Mouse (Mus musculus) retina, embryonic 14.5 days (tissue): ENCODE measurements around the gene Wwp2.

Experiments used
- DNase-seq: peaks from one replicate; pipeline ENCODE4 v3.0.0-alpha.2; 2015; ENCODE audit warnings: low spot score

Wwp2 gene

DNA sequence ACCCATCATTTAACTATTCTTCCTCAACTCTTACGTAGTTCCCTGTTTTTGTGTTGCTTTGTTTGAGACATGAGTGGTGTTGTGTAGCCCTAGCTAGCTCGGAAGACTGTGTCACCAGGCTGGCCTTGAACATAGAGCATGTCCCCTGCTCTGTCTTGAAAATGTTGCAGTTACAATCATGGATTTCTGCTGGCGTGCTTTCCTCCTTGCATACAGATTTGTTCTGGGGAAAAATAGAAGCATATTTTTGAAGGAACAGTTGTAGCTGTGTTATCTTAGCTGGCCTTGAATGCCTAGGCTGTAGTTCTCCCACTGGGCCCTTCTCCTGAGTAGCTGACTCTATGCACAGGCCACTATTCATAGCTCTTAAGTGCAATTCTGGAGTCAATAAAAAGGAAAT, 74.6 kb downstream of the Wwp2 start:
- no peak for DNase-seq

GRCm38 (mm10) chr8:107513249-107513648, 77.1 kb downstream of the Wwp2 start:
- DNase-seq: no peak

DNA sequence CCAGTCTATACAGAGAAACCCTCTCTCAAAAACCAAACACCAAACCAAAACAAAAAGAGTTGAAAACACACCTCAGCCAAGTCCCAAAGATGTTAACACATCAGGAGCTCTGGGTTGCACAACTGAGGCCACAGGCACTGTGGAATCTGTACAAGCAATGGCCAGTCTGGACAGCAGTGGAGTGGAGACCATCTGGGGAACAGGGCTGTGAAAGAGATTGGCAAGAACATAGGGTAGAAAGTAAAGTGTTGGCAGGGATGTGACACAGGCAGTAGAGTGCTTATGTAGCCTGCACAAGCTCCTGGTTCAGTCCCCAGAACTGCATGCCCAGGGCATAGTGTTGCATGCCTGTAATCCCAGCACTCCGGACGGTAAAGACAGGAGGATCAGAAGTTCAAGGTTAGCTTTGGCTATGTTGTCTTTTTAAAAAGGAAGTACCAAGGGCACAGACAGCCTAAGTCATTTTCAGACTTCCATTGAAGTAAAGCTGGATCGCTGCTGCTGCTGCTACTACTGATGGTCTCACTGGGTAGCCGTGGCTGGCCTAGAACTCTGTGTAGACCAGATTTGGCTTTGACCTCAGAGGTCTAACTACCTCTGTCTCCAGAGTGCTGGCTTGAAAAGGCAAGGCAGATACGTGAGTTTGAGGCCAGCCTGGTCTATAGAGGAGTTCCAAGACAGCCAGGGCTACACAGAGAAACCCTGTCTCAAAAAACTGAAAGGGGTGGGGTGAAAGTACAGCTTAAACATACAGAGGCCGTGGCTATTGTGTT, 79.0 kb downstream of the Wwp2 start:
- no peak for DNase-seq

DNA sequence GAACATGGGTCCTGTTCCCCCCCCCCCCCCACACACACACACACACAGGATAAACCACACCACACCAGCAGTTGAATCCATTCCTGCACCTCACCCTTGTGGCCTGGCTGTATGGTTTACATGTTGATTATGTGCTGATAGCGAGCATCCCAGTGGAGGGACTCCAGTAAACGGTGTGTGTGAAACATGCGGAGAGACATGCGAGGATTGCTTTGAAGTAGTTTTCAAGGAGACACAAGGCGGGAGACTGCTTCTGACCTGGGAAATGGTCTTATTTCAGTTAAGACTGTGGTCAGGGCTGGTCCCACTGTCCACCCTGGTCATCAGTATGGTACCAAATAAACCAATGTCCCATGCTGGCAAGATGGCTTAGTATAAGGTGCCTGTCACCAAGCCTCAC, 82.6 kb downstream of the Wwp2 start:
- no peak for DNase-seq

- DNase-seq: peak; percentile 62
Observed at GRCm38 (mm10) chr8:107519860-107520259, 83.7 kb downstream of the Wwp2 start.

DNA sequence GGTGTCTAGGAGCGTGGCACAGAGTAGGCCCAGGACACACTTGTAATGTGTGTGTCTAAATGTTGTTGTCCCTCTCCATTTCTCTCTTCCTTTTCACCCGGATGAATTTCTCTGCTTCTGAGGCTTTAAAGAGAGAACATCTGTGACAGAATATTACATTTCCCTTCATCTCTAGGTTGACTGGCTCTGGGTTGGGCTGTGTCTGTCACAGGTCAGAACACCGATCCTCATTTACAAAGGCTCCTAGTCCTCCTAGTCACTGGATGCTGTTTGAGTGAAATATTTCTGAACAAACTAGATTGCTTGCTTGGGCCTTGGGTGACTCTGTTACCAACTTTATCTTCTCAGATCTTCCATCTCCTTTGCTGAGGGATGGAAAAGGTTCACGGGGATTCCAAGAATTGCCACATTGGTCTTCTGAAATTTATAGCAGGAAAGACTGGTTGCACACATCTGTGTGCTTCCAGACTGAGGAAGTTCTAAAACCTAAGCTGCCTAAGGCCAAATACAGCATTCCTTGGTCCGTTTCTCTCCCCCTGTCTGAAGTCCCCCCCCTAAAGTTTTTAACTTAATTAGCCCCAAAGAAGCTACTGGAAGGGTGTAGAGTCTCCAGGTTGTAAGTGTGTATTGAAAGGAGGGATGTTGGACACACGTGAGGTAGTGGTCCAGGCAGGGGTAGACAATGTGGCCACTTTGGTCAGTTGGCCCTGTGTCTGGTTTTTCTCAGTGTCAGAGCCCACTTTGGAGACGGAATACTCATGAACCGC, 85.8 kb downstream of the Wwp2 start:
- DNase-seq: no peak

- no peak for DNase-seq
Observed at GRCm38 (mm10) chr8:107522555-107522833, 86.3 kb downstream of the Wwp2 start.

DNA sequence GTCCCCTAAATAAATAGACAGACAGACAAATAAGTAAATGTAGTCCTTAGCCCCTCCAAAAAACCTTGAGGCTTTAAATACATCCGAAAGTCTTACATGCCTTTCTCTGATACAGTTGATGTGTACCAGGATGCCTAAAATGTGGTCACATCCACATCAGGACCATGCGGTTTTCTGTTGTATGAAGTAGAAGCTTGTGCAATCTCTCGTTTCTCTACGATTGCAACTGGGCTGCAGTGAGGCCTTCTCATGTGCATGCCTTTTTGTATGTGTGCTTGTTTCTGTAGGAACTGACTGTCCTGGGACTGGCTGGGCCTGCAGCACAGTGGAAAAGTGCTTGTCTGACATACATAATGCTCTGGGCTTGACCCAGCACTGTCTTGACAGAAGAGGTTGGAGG, 88.4 kb downstream of the Wwp2 start:
- DNase-seq: no peak

DNA sequence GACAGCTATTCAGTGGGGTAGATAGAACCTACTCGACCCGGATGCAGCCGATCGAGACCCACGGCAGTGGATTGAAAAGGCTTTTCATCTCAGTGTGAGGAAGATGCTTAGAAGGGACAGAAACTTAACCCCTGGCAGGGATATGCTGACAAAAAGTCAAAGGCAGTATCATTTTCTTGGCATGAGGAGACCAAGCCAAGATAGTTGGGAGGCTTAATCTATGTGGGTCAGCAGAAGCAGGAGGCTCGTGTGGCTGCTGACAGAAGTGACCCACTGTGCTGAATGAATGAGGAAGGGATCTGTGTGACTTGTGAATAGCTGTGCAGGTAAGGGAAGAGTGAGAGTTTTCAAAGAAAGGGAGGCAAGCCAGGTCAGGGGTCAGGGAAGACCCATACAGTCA, 92.6 kb downstream of the Wwp2 start:
- no peak for DNase-seq

GRCm38 (mm10) chr8:107537472-107537871, 101.3 kb downstream of the Wwp2 start:
- no peak for DNase-seq

- DNase-seq: no peak
Observed at GRCm38 (mm10) chr8:107540623-107541022, 104.5 kb downstream of the Wwp2 start.

- DNase-seq: no peak
Observed at GRCm38 (mm10) chr8:107541369-107541768, 105.2 kb downstream of the Wwp2 start.

DNA sequence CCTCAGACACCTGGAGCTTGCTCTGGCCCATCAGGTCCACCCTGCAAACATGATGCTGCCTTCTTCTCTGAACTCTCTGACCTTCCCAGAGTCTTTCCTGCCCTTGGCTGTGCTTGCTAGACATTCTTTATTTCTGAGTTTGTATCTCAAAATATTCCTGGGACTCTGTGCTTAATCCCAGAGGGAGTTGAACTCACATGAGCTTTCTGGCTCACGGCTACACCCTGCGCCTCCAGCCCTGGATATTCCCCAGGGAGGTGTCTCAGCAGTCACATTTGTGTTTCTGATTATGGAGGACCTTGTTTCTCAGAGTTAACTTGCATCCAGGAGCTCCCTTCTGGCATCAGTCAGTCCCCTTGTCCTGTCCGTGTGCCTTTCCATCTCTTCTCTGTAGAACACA, 106.0 kb downstream of the Wwp2 start:
- no peak for DNase-seq

GRCm38 (mm10) chr8:107543714-107544113, 107.5 kb downstream of the Wwp2 start:
- no peak for DNase-seq

DNA sequence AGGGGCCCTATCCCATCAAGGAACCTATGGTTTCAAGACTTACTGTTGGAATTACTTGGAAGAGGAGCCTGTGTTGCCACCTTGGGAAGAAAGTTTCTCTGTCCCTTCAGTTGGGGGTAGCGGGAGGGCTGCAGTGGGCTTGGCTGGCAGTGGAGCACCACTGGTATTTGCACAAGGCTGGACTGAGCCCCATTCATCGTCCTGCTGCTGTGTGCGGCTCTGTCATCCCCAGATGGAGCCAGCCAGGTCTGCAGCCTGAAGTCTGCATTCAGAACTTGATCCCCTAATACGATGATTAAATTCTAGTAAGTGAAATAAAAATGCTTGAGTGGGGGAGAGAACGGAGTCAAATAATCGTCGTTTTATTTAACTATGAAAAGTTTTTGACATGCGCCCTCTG, 108.0 kb downstream of the Wwp2 start:
- no peak for DNase-seq

- DNase-seq: no peak
Observed at GRCm38 (mm10) chr8:107544651-107545174, 108.5 kb downstream of the Wwp2 start.

DNA sequence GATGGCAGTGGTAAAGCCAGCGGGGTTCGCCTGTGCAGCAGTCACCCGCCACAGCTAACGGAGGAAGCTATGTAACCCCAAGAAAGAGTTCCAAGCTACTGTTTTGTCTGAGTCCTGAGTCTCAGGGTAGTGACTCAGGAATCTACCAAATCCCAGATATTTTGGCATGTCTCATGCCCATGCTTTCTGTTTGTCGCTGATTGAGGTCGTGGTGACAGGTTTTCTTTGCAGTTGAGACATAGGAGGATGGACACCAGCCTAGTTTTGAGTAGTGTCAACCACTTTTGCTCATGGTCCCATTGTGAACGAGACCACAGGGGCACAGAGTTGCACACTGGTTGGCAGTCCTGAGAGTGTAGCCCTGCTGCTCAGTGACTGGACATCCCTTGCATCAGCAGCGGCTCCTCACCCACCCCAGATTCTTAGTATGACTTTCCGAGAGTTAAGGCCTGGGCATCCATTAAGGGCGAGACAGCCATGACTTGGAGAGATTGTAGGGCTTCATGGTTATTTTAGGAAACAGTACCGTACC, 109.5 kb downstream of the Wwp2 start:
- DNase-seq: no peak

DNA sequence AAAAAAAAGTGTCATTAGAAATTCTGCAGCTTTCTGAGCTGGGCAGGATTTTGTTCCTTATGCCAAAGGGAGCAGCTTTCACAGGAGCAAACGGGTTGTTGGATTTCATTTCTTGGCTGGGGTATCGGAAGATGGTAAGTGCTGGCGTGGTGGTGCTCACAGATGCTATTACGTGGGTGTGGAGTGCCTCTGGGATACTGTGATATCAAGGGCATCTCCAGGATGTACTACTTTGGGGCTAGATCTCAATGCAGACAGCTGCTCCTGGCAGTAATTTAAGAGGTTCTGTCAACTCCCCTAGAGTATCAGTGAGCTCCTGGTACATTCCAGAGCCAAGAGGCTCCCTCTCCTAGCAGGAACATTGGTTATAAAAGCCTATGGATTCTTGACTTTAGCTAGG, 110.0 kb downstream of the Wwp2 start:
- DNase-seq: no peak

GRCm38 (mm10) chr8:107546817-107547216, 110.7 kb downstream of the Wwp2 start:
- DNase-seq: no peak

- DNase-seq: no peak
Observed at GRCm38 (mm10) chr8:107552234-107552633, 116.1 kb downstream of the Wwp2 start.

DNA sequence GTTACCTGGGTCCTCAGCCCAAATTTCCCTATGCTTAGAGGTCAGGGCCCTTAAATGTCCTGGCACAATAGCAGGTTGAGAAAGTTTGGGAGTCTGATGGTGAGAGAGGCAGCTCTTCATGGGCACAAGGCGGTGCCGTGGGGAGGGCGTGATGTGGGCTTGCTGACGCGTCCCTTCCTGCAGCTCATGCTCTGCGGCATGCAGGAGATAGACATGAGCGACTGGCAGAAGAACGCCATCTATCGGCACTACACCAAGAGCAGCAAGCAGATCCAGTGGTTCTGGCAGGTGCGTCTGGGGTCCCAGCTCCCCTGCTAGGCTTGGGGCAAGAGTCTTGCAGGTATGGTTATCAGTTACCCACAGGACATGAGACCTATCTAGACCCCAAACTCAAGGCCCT, 119.1 kb downstream of the Wwp2 start:
- DNase-seq: no peak

DNA sequence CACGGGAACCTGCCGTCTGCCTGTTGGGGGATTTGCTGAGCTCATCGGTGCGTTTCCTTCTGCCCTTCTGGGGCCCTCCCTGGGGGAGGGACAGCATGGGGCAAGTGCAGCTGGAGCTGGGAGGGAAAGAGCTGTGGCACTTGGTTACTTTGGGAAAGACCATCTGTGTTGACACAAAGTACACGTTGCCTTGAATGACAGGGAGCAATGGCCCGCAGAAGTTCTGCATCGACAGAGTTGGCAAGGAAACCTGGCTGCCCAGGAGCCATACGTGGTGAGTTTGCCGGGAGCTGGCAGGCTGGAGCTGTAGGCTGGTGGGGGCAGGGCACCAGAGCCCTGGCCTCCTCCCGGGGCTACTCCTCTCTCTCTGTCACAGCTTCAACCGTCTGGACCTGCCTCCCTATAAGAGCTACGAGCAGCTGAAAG, 120.4 kb downstream of the Wwp2 start:
- no peak for DNase-seq

GRCm38 (mm10) chr8:107560820-107561536, 124.8 kb downstream of the Wwp2 start:
- no peak for DNase-seq
